Mouse (Mus musculus) liver, embryonic 11.5 days (tissue): Measurements from ENCODE around the gene Pdcd1lg2. TPM values are rescaled to one million over a fixed set of nuclear protein-coding genes. Genes with fewer than 3 reads are reported as not detected.
A peak's percentile ranks its signal among the peaks of the same experiment; 100 is the strongest.

Source experiments
- ATAC-seq: fragments of 200-750 bp; cut with Nextera tagmentation; replicated peaks from 2 replicates; pipeline ENCODE4 v1.8.0; 2017; ENCODE audit warnings: moderate number of reproducible peaks, mild to moderate bottlenecking, moderate TSS enrichment, moderate library complexity; ENCODE audit not compliant: low FRiP score
- DNase-seq: peaks from one replicate; pipeline ENCODE4 v3.0.0-alpha.2; 2017; ENCODE audit warnings: low spot score
- H3K27ac ChIP-seq: fragments of 300-500 bp; sonication (generic); 2 replicates; pipeline ENCODE4 v1.5.1; 2014; ENCODE audit warnings: mild to moderate bottlenecking, low read depth, low read length, control low read depth
- H3K27me3 ChIP-seq: fragments of 300-500 bp; sonication (generic); replicated peaks from 2 replicates; pipeline ENCODE4 v1.6.1; 2014; ENCODE audit warnings: low read length, mixed read lengths; ENCODE audit not compliant: control insufficient read depth, insufficient read depth
- H3K36me3 ChIP-seq: fragments of 300-500 bp; sonication (generic); 2 replicates; pipeline ENCODE4 v1.6.1; 2014; ENCODE audit warnings: mild to moderate bottlenecking, low read length, moderate library complexity, mixed read lengths; ENCODE audit not compliant: control insufficient read depth, insufficient read depth
- H3K4me1 ChIP-seq: fragments of 300-500 bp; sonication (generic); replicated peaks from 2 replicates; pipeline ENCODE4 v1.6.1; 2014; ENCODE audit warnings: low read length, mixed read lengths; ENCODE audit not compliant: control insufficient read depth, insufficient read depth
- H3K4me2 ChIP-seq: fragments of 300-500 bp; sonication (generic); 2 replicates; pipeline ENCODE4 v1.6.1; 2014; ENCODE audit warnings: mild to moderate bottlenecking, control low read depth, moderate library complexity
- H3K4me3 ChIP-seq: fragments of 300-500 bp; sonication (generic); 2 replicates; pipeline ENCODE4 v1.5.1; 2014; ENCODE audit warnings: low read depth, low read length, control low read depth
- H3K9ac ChIP-seq: fragments of 300-500 bp; sonication (generic); 2 replicates; pipeline ENCODE4 v1.6.1; 2014; ENCODE audit warnings: low read depth, low read length, control low read depth
- H3K9me3 ChIP-seq: fragments of 300-500 bp; sonication (generic); 2 replicates; pipeline ENCODE4 v1.6.1; 2016; ENCODE audit warnings: low read length, inconsistent platforms, mixed read lengths; ENCODE audit not compliant: control insufficient read depth
- WGBS: fragments of 180-500 bp; shearing (Covaris S2); extraction: QIAGEN DNeasy Blood & Tissue Kit; methylation state at CpG from one replicate; pipeline ENCODE4 v1.1.7; 2014; 5-methylcytosine and 5-hydroxymethylcytosine counted together
- polyA plus RNA-seq: library from polyadenylated mRNA; unstranded; fragments of >200 nt; fragmentation: Nextera tagmentation; extraction: Ambion mirVana; gene quantifications from 2 replicates; pipeline ENCODE4 v1.2.1, GENCODE M21; 2014

Pdcd1lg2 gene
- polyA plus RNA-seq, 1 experiment from 2014 or later, result not detected

DNA sequence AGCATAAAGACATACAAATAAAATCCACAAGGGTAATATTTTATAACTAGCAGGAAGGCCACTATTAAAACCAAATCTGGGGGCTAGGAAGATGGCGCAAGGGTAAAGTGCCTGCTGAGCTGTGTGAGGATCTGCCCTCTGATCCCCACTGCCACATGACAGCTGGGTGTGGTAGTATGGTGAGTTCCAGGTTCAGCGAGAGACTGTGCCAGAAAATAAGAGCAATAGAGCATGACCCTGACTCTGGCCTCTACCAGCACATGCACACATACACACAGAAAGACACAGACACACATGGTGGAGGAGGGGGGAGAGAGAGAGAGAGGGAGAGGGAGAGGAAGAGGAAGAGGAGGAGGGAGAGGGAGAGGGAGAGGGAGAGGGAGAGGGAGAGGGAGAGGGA is 101.1 kb downstream of the Pdcd1lg2 start:
- Histone ChIP-seq H3K27ac (no peak overlapping the region), H3K9me3 (no peaks in the 10 kb centered on the region), H3K27me3 (no peaks in the 10 kb centered on the region), H3K4me1 (no peaks in the 10 kb centered on the region), H3K4me3 (no peak overlapping the region), H3K9ac (no peak overlapping the region), H3K4me2 (no peak overlapping the region), H3K36me3 (no peaks in the 10 kb centered on the region)
- DNase-seq (peak; percentile 15), ATAC-seq (no peak)
- 83% methylated on average over 2 of the region's 2 CpGs for WGBS

DNA sequence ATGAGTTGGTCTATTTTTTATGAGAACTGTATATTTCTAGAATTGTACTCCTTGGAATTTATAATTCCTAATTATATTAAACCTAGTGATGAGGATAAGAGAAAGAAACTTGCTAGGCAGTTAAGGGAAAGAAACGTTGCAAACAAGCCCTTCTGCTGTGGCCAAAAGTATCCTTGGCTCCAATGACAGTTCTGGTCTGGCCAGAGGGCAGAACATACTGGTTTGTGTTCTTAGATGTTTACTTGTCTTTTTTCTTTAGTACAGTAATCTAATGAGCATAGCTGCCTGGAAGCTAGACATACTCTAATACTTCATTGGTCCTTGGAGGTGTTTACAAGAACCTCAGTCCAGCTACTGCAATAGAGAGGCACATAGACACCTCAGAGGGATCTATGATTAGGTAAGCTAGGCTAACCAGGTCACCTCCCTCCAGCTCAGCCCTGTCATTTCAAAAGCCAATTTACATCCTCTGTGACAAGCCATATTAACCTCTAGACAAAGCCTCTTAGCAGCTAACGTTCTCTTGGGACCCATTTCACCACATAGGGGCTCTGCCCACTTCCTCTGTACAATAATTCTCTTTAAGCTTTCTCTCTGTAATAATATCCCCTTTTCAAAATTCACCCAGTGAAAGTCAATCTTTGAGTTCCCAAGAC is 102.5 kb downstream of the Pdcd1lg2 start:
- no peaks in the 10 kb centered on the region for H3K36me3 ChIP-seq
- DNase-seq (peak; percentile 12), ATAC-seq (no peak)
- no peak overlapping the region for H3K9ac ChIP-seq
- WGBS, result 59% methylated on average over 2 of the region's 2 CpGs
- H3K27me3 ChIP-seq, result no peaks in the 10 kb centered on the region
- no peak overlapping the region for H3K27ac ChIP-seq
- no peaks in the 10 kb centered on the region for H3K9me3 ChIP-seq
- 0 out of 2 replicates have a peak, but pooled peaks cover 2% of the 10 kb centered on the region for H3K4me1 ChIP-seq
- no peak overlapping the region for H3K4me2 ChIP-seq
- no peak overlapping the region for H3K4me3 ChIP-seq

DNA sequence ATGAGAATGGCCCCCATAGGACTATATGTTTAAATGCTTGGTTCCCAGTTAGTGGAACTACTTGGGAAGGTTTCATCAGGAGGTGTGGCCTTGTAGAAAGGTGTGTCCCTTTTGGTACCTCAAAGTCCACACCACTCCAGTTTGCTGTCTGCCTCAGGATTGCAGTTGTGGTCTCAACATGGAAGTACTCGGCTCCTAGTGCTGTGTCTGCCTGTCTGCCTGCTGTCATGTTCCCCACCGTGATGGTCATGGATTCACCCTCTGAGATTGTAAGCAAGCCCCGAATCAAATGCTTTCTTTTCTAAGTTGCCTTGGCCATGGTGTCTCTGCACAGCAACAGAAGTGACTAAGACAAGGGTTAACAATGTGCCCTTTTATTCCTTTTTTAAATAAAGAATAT is 103.4 kb downstream of the Pdcd1lg2 start:
- peak; percentile 14 for DNase-seq
- no peak overlapping the region for H3K9ac ChIP-seq
- no peak for ATAC-seq
- no peaks in the 10 kb centered on the region for H3K9me3 ChIP-seq
- H3K4me1 ChIP-seq, result 0 out of 2 replicates have a peak, but pooled peaks cover 2% of the 10 kb centered on the region
- no peak overlapping the region for H3K27ac ChIP-seq
- H3K4me2 ChIP-seq, result no peak overlapping the region
- 89% methylated on average over 3 of the region's 3 CpGs for WGBS
- H3K27me3 ChIP-seq, result no peaks in the 10 kb centered on the region
- no peak overlapping the region for H3K4me3 ChIP-seq
- no peaks in the 10 kb centered on the region for H3K36me3 ChIP-seq

DNA sequence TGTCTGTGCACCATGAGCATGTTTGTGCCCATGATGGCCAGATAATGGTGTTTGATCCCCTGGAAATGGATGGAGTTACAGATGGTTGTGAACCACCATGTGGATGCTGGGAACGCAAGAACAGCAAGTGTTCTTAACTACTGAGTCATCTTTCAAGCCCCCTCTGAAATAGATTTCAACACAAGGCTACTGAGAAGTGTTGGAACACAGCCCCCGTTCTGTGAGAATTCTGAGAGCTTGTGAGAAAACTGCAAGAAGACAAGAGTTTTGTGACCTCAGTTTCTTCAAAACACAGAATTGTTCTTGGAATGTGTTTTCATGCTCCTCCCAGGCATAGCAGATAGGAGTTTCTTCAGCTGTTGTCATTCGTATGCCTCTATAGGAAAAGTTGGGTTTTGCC is 104.7 kb downstream of the Pdcd1lg2 start:
- Histone ChIP-seq H3K4me3 (no peak overlapping the region), H3K4me1 (0 out of 2 replicates have a peak, but pooled peaks cover 2% of the 10 kb centered on the region), H3K9ac (no peak overlapping the region), H3K4me2 (no peak overlapping the region), H3K36me3 (no peaks in the 10 kb centered on the region), H3K9me3 (no peaks in the 10 kb centered on the region), H3K27me3 (no peaks in the 10 kb centered on the region), H3K27ac (no peak overlapping the region)
- DNase-seq, result no peak
- WGBS, result 90% methylated on average over 3 of the region's 3 CpGs
- no peak for ATAC-seq

DNA sequence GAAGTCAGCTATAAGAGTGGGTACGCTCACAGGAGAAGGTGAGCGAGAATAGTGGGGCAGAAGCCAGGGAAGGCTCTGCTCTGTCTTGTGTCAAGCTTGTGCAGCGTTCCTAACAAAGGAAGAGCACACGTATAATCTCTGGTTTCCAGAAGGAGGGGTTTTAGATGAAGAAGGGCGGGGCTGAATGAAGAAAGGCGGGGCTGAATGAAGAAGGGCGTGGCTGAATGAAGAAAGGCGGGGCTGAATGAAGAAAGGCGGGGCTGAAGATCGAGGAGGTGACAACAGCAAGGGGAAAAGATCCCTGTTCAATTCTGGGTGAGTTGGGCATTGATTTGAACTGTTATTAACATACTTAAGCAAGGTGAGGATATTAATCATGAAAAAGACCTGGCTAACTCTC is 105.3 kb downstream of the Pdcd1lg2 start:
- ATAC-seq, result no peak
- no peaks in the 10 kb centered on the region for H3K36me3 ChIP-seq
- no peak overlapping the region for H3K4me2 ChIP-seq
- H3K9me3 ChIP-seq, result no peaks in the 10 kb centered on the region
- H3K9ac ChIP-seq, result no peak overlapping the region
- 0 out of 2 replicates have a peak, but pooled peaks cover 2% of the 10 kb centered on the region for H3K4me1 ChIP-seq
- peak; percentile 14 for DNase-seq
- H3K4me3 ChIP-seq, result no peak overlapping the region
- no peak overlapping the region for H3K27ac ChIP-seq
- WGBS, result 73% methylated on average over 10 of the region's 10 CpGs
- no peaks in the 10 kb centered on the region for H3K27me3 ChIP-seq

DNA sequence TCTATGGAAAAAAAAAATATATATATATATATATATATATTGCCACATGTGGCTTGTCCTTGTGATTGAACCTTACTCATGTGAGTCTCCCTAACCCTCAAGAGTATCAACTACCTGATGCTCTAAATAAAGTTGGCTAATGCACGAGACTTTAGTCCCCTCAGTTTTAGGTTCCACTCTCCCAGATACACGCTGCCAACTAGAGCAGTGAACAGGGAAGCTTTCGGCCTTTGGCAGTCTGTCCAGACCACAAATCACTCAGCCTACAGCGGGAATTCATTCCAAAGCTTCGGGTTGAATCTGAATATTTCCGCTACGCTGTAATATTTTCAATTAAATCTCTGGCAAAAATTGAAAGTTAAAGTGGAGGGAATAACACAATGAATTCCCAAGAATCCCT is 107.7 kb downstream of the Pdcd1lg2 start:
- WGBS, result 79% methylated on average over 7 of the region's 7 CpGs
- no peak for ATAC-seq
- no peak overlapping the region for H3K4me2 ChIP-seq
- 0 out of 2 replicates have a peak, but pooled peaks cover 2% of the 10 kb centered on the region for H3K4me1 ChIP-seq
- H3K27ac ChIP-seq, result no peak overlapping the region
- no peak for DNase-seq
- no peaks in the 10 kb centered on the region for H3K36me3 ChIP-seq
- H3K27me3 ChIP-seq, result no peaks in the 10 kb centered on the region
- no peak overlapping the region for H3K9ac ChIP-seq
- no peaks in the 10 kb centered on the region for H3K9me3 ChIP-seq
- no peak overlapping the region for H3K4me3 ChIP-seq

DNA sequence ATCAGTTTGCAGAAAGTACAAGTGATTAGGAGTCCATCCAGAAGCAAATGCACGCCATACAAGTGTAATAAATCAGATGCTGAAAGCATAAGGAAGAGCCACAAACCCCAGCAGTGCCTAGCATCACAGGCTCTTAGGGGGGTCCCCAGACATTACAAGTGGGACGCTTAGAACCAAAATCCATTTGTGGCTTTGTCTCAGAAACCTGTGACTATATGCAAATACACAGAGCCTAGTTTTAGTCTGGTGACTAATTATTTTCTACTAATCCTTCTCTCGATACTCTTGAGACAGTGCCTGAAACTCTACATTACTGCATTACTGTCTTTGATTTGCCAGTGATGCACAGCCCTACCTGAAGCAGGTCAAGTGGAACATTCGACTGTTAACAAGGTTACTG is 108.2 kb downstream of the Pdcd1lg2 start:
- 71% methylated on average over 4 of the region's 4 CpGs for WGBS
- Histone ChIP-seq H3K9me3 (no peaks in the 10 kb centered on the region), H3K4me2 (no peak overlapping the region), H3K27ac (no peak overlapping the region), H3K4me1 (0 out of 2 replicates have a peak, but pooled peaks cover 2% of the 10 kb centered on the region), H3K4me3 (no peak overlapping the region), H3K9ac (no peak overlapping the region), H3K27me3 (no peaks in the 10 kb centered on the region), H3K36me3 (no peaks in the 10 kb centered on the region)
- ATAC-seq (no peak), DNase-seq (no peak)

Other genes with a start within 250 kb of the Pdcd1lg2 start
- 18.1 and 20.2 TPM in 2 replicates for gene Jak2, start 159.1 kb upstream of the Pdcd1lg2 start, polyA plus RNA-seq
- gene Insl6, start 85.6 kb upstream of the Pdcd1lg2 start, polyA plus RNA-seq, result 3.1 and 3.2 TPM in 2 replicates
- gene Rln1, start 76.2 kb upstream of the Pdcd1lg2 start, polyA plus RNA-seq, result not detected in 2 replicates
- 54.0 and 56.2 TPM in 2 replicates for gene Plgrkt, start 43.5 kb upstream of the Pdcd1lg2 start, polyA plus RNA-seq
- 0.43 and 0.86 TPM in 2 replicates for gene Cd274, start 43.5 kb upstream of the Pdcd1lg2 start, polyA plus RNA-seq
- gene Ric1, start 111.4 kb downstream of the Pdcd1lg2 start, polyA plus RNA-seq, result 7.6 and 8.0 TPM in 2 replicates
- gene Ermp1, start 237.5 kb downstream of the Pdcd1lg2 start, polyA plus RNA-seq, result 15.9 and 18.6 TPM in 2 replicates